Mouse (Mus musculus): ENCODE measurements at regions not wholly inside any gene's neighbourhood (a gene's known extent, or its start where the extent isn't known, plus 50 kb on each side); places are given as distances from the start of the nearest gene placed in this dataset.

DNA sequence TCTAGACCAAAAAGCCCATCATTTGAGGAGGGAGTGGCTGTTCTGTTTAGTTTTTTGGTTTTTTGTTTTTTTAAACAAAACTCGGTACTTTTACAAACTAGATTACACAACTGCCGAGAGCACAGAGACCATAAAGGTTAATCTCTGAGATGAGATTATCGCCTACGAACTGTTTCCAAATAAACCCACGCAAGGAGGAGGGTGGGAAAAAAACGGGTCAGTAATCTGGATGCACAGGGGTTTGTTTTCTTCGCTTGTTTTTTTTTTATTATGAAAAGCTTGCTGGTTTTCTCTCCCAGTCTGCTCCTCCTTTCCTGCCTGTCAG, 316.9 kb downstream of the Parp8 start:
- Histone ChIP-seq H3K27me3 (peaks cover 91% of the 10 kb centered on the region), H3K36me3 (replicated peaks) (no peaks in the 10 kb centered on the region), H3K4me2 (no peak overlapping the region), H3K4me3 (replicated peaks) (no peak overlapping the region), H3K4me1 (replicated peaks) (no peaks in the 10 kb centered on the region), H3K27ac (replicated peaks) (no peak overlapping the region), H3K9ac (no peak overlapping the region), H3K9me3 (replicated peaks) (no peaks in the 10 kb centered on the region)
- under 1% methylated on average over 7 of the region's 7 CpGs for WGBS (ENCODE audit: insufficient replicate concordance)
- no peak for ATAC-seq (ENCODE audit: insufficient read depth)

DNA sequence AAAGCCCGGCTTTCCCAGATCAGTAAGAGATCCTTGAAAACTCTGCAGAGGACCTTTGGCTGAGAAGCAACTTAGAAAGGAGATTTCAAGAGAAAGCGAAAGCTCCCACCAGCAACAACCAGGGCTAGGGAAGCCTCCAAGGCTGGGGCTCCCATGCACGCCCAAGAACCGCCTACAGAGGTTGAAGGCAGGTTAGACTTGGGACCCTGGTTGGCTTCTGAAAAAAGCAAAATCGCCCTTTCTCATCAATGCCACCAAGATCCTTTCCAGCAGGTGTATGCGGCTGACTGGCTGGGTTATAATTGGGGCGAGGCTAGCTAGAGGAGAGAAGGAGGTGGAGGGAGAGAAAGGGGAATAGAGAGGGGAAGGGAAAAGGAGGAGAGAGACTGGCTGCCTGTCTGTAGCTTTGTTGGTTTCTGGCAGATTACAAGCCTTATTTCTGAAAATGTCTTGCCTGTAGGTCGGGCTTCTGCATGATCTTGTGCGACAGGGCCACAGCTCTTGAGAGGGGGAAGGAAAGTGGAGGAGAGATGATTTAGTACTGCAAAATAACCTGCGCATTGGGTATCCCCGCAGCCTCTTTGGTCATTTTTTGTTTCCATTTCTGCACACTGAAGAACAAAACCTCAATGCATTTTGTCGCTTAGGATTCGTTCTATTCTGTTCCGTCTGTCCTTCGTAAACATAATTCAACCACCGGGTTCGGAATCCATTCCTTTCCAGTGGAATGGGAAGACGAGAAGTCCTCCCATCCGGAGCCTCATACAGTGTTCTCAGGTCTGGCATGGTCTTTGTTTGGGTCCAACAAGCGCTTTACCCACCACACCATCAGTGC, 317.5 kb downstream of the Parp8 start:
- peaks cover 89% of the 10 kb centered on the region for H3K27me3 ChIP-seq
- 3% methylated on average over 20 of the region's 20 CpGs for WGBS (ENCODE audit: insufficient replicate concordance)
- H3K4me2 ChIP-seq, result no peak overlapping the region
- ATAC-seq (ENCODE audit: insufficient read depth), result no peak
- H3K4me3 ChIP-seq (replicated peaks), result no peak overlapping the region
- H3K27ac ChIP-seq (replicated peaks), result no peak overlapping the region
- no peaks in the 10 kb centered on the region for H3K36me3 ChIP-seq (replicated peaks)
- no peaks in the 10 kb centered on the region for H3K4me1 ChIP-seq (replicated peaks)
- H3K9me3 ChIP-seq (replicated peaks), result no peaks in the 10 kb centered on the region
- no peak overlapping the region for H3K9ac ChIP-seq

DNA sequence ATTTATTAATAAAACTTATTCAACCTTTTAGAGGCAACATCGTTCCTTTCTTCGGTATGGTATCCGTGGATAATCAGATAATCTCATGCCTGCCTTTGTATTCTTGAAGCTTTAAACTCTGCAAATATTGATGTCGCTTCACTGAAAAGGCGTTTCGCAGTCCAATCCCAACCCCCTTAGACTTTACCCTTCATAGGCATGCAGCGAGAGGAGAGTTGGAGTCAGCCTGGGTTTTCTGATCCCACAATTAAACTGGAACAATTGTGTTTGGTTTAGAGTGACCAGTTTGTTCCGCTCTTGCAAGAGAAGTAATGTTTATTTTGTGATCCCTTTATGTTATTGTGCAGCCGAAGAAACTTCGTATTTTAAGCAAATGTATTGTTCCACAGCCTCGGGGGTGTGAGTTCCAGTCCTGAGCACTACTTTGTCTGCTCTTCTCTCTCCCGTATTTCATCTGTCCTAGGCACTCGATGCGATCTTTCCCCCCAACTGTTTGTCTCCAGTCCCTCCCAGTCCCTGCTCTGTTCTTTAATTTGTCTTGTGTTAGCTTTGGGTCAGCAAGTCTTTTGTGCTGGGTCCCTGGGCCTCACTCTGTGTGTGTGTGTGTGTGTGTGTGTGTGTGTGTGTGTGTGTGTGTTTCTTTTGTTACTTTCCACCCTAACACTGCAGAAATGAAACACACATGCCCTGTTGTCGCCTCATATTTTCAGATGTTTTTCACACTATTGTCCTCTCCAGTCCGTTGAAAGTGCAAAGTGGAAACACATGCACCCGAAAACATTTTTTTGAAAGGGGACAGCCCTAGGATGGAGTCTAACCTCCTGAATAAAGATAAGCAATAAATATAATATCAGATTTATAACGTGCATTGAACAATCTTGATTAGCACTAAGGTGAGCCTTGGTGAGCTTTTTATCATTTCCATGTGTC, 318.7 kb downstream of the Parp8 start:
- Histone ChIP-seq H3K27ac (replicated peaks) (no peak overlapping the region), H3K27me3 (peaks cover 79% of the 10 kb centered on the region), H3K4me3 (replicated peaks) (no peak overlapping the region), H3K9me3 (replicated peaks) (no peaks in the 10 kb centered on the region), H3K36me3 (replicated peaks) (no peaks in the 10 kb centered on the region), H3K4me1 (replicated peaks) (no peaks in the 10 kb centered on the region), H3K4me2 (no peak overlapping the region), H3K9ac (no peak overlapping the region)
- WGBS (ENCODE audit: insufficient replicate concordance), result 4% methylated on average over 18 of the region's 18 CpGs
- ATAC-seq (ENCODE audit: insufficient read depth), result no peak

DNA sequence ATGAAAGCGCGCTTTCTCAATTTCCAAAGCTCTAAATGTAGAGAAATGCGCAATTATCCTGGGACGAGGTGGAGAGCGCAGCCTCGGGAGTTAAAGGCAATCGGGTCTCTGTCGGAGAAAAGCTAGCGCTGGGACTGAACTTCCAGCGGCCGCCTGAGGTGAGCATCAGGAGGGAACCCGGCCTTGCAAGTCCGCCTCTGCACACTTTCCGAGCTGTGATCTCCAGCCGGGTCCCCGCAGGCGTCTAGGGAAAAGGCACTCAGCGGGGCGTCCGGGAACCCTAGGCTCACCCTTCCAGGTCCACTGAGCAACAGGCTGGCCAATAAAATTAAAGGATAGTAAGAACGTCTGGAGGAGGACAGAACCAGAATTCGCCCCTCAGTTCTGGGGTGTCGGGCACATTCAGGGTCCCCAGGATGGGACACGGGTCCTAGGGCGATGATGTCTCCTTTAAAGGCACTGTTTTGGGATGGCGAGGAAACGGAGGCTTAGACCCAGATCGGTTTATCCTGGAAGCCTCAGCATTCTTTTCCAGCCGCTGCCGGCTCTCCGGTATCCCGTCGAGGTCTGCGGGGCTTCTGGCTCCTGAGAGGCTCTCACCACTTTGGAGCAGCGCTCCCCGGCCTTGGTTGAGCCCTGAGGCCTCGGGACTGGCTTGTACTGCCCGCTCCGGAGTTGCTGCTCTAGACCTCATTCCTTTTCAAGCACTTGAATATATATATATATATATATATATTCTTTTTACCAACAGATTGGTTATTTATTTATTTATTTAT, 319.5 kb downstream of the Parp8 start:
- ATAC-seq (ENCODE audit: insufficient read depth), result no peak

DNA sequence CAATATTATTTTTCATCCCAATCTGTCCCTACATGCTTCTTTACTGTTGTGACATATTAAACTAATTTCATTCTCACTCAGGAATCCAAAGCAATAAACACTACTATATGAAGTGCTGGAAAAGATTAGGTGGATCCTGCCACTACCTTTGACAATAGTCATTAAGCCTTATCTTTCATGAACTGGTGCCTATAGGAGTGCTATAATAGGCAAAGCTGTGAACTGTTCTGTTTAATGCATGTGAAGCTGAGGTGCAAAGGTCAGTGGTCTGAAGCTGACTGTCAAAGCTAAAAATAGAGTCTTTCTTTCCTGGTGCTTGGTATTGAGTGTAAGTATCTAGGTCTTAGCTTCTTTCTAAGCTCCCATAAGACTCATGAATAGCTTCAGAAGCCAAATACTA, 336.6 kb downstream of the Parp8 start:
- Histone ChIP-seq H3K9ac (no peak overlapping the region), H3K4me2 (no peak overlapping the region), H3K4me3 (replicated peaks) (no peak overlapping the region), H3K4me1 (replicated peaks) (no peaks in the 10 kb centered on the region), H3K9me3 (replicated peaks) (no peaks in the 10 kb centered on the region), H3K36me3 (replicated peaks) (no peaks in the 10 kb centered on the region), H3K27ac (replicated peaks) (no peak overlapping the region), H3K27me3 (no peaks in the 10 kb centered on the region)
- no peak for ATAC-seq (ENCODE audit: insufficient read depth)

More for the DNA sequence above, 319.5 kb downstream of the Parp8 start:
- peak overlapping the region; percentile 25 for H3K4me2 ChIP-seq
- 0 out of 2 replicates have a peak overlapping the region, but pooled peaks have one; percentile 12 for H3K4me3 ChIP-seq (replicated peaks)
- peaks cover 70% of the 10 kb centered on the region for H3K27me3 ChIP-seq
- WGBS (ENCODE audit: insufficient replicate concordance), result 2% methylated on average over 39 of the region's 39 CpGs
- H3K27ac ChIP-seq (replicated peaks), result no peak overlapping the region
- H3K9me3 ChIP-seq (replicated peaks), result no peaks in the 10 kb centered on the region
- no peak overlapping the region for H3K9ac ChIP-seq
- H3K36me3 ChIP-seq (replicated peaks), result no peaks in the 10 kb centered on the region
- H3K4me1 ChIP-seq (replicated peaks), result no peaks in the 10 kb centered on the region
